29 mouse cellular contexts compared by ENCODE assay signal in genomic region chr2:167642164-167642563, GRCm38 (mm10). TPM values are rescaled to one million over a fixed set of nuclear protein-coding genes. Genes with fewer than 3 reads are reported as not detected.
DNase-seq lines count a peak whose midpoint lies in the region; ATAC-seq and TF ChIP-seq lines count a peak whose summit lies in the region.
"Had no signal": no experiment of that assay in that cellular context is flagged by ENCODE, and none has a peak within 500 bp of the region (broad histone marks: within the 10 kb centered on the region; RNA-seq: fewer than 3 reads in every experiment).

No protein-coding gene starts in this region.

- no peaks in the 10 kb centered on the region for H3K9me3 ChIP-seq in liver, embryonic 11.5 days (ENCODE audit: control insufficient read depth, low read length)
- H3K9me3 ChIP-seq: embryonic facial prominence, embryonic 13.5 days; embryonic facial prominence, embryonic 15.5 days; forebrain, embryonic 13.5 days; forebrain, embryonic 15.5 days; G1E had no signal

- no peak overlapping the region for H3K4me3 ChIP-seq in liver, adult 2 months (ENCODE audit: insufficient read depth, low read depth, low read length)
- H3K4me3 ChIP-seq in liver, embryonic 11.5 days (ENCODE audit: low read depth, low read length), result no peak overlapping the region
- H3K4me3 ChIP-seq: embryonic facial prominence, embryonic 13.5 days; embryonic facial prominence, embryonic 15.5 days; erythroblast, embryonic 14.5 days; forebrain, embryonic 13.5 days; forebrain, embryonic 15.5 days had no signal

- H3K4me2 ChIP-seq in liver, embryonic 11.5 days, result no peak overlapping the region
- H3K4me2 ChIP-seq: embryonic facial prominence, embryonic 13.5 days; embryonic facial prominence, embryonic 15.5 days; forebrain, embryonic 13.5 days; forebrain, embryonic 15.5 days had no signal

- peaks cover 13% of the 10 kb centered on the region; the same call in 1 of the 2 replicates for H3K4me1 ChIP-seq in liver, adult 2 months (ENCODE audit: control insufficient read depth, insufficient read depth, low read length)
- H3K4me1 ChIP-seq in liver, embryonic 11.5 days (replicated peaks; ENCODE audit: control insufficient read depth, insufficient read depth, low read length), result peaks cover 2% of the 10 kb centered on the region; the same call in 1 of the 2 replicates
- H3K4me1 ChIP-seq: embryonic facial prominence, embryonic 13.5 days; embryonic facial prominence, embryonic 15.5 days; forebrain, embryonic 13.5 days; forebrain, embryonic 15.5 days had no signal

- no peak for TF ChIP-seq POLR2A in liver, adult 2 months (IDR thresholded peaks at IDR 0.05; ENCODE audit: extremely low read depth, insufficient read depth, low read length)

- DNase-seq in gastrocnemius, postnatal 14 days, result peak; percentile 4
- no peak for DNase-seq in gastrocnemius, postnatal 4 days (ENCODE audit: low spot score in 2 of 2)
- peak; percentile 55 for DNase-seq in kidney, adult 9 months
- DNase-seq in kidney, adult 18-20 months, result no peak
- DNase-seq in liver, adult 2 months (ENCODE audit: extremely low read depth, low read depth, low spot score), result peak; percentile 86
- DNase-seq in liver, embryonic 11.5 days (ENCODE audit: low spot score), result no peak
- DNase-seq in fat pad, adult 2 months (ENCODE audit: extremely low read depth, low read depth, low spot score), result peak; percentile 89
- no peak for DNase-seq in cerebellum, postnatal 10 days
- DNase-seq: adrenal gland, adult 8-10 months; adrenal gland, postnatal 14 days; adrenal gland, postnatal 36 days; B cell, adult 2 months; cerebellum, adult 11-12 months; cerebellum, adult 2 months; cerebellum, adult 9-10 months; cerebellum, postnatal 14 days; cerebellum, postnatal 36 days; embryo, embryonic 11 days had no signal

- TF ChIP-seq CTCF in liver, adult 2 months (IDR thresholded peaks at IDR 0.05; ENCODE audit: low read depth, low read length), result no peak

- no peak overlapping the region; the same call in 1 of the 2 replicates for H3K27ac ChIP-seq in liver, adult 2 months (replicated peaks; ENCODE audit: insufficient read depth, low read depth, low read length)
- no peak overlapping the region for H3K27ac ChIP-seq in liver, embryonic 11.5 days (ENCODE audit: low read depth, low read length)
- H3K27ac ChIP-seq: embryonic facial prominence, embryonic 13.5 days; embryonic facial prominence, embryonic 15.5 days; forebrain, embryonic 13.5 days; forebrain, embryonic 15.5 days had no signal

- no peak overlapping the region for H3K9ac ChIP-seq in liver, adult 2 months (ENCODE audit: low read depth, low read length)
- no peak overlapping the region for H3K9ac ChIP-seq in liver, embryonic 11.5 days (ENCODE audit: low read depth, low read length)
- H3K9ac ChIP-seq: embryonic facial prominence, embryonic 13.5 days; embryonic facial prominence, embryonic 15.5 days; forebrain, embryonic 13.5 days; forebrain, embryonic 15.5 days had no signal

- 33% methylated on average over 6 of the region's 6 CpGs for WGBS in liver, adult 2 months
- WGBS in liver, embryonic 11.5 days, result 87% methylated on average over 6 of the region's 6 CpGs

- no peaks in the 10 kb centered on the region for H3K36me3 ChIP-seq in liver, adult 2 months (ENCODE audit: control insufficient read depth, insufficient read depth, low read length)
- H3K36me3 ChIP-seq in liver, embryonic 11.5 days (ENCODE audit: control insufficient read depth, insufficient read depth, low read length), result peaks cover 10% of the 10 kb centered on the region; the same call in 1 of the 2 replicates
- H3K36me3 ChIP-seq: forebrain, embryonic 15.5 days had no signal

- intact Hi-C loops in gastrocnemius, postnatal 14 days (cut with DNase I; ENCODE audit: low total_unique reads), result loop anchor here (5.0 kb wide), 2 partner anchors 35 to 255 kb away; no protein-coding TSS in a partner anchor

- no peaks in the 10 kb centered on the region for H3K27me3 ChIP-seq in liver, adult 2 months (ENCODE audit: control insufficient read depth, insufficient read depth, low read length)
- no peaks in the 10 kb centered on the region for H3K27me3 ChIP-seq in liver, embryonic 11.5 days (replicated peaks; ENCODE audit: control insufficient read depth, insufficient read depth, low read length)
- H3K27me3 ChIP-seq: CH12.LX; embryonic facial prominence, embryonic 13.5 days; embryonic facial prominence, embryonic 15.5 days; forebrain, embryonic 13.5 days; forebrain, embryonic 15.5 days; Patski had no signal

- no peaks in the 10 kb centered on the region for H3K79me2 ChIP-seq in liver, adult 2 months (ENCODE audit: control insufficient read depth, insufficient read depth, low read length)

- no peak for ATAC-seq in liver, embryonic 11.5 days (replicated peaks; ENCODE audit: low FRiP score)
- ATAC-seq: forebrain, embryonic 13.5 days; forebrain, embryonic 15.5 days; Patski had no signal

RNA-seq across cellular contexts. Expression of gene Ube2v1, which starts 10.3 kb away (rescaled TPM):
- 100 to 1,000 TPM; 158 to 180 TPM for total RNA-seq in gastrocnemius, postnatal 14 days (2021)
- total RNA-seq in gastrocnemius, postnatal 4 days (2021), result 100 to 1,000 TPM; 183 to 193 TPM
- total RNA-seq in liver, adult 2 months (2014; rRNA removed), result 26.2 and 34.5 TPM in 2 replicates
- polyA plus RNA-seq in liver, adult 2 months (2012; rRNA removed), result 69.9 and 75.2 TPM in 2 replicates
- polyA plus RNA-seq in liver, embryonic 11.5 days (2014; fragmentation: Nextera tagmentation; extraction: Ambion mirVana), result 304 and 308 TPM in 2 replicates

RNA-seq across cellular contexts. Expression of gene Gm20431, which starts 19.1 kb away (rescaled TPM):
- total RNA-seq in gastrocnemius, postnatal 14 days (2021), result 10 to 100 TPM; 10.3 to 12.3 TPM
- 10 to 100 TPM; 20.3 to 22.9 TPM for total RNA-seq in gastrocnemius, postnatal 4 days (2021)
- total RNA-seq in liver, adult 2 months (2014; rRNA removed), result not detected in 2 replicates
- 10.6 and 10.8 TPM in 2 replicates for polyA plus RNA-seq in liver, adult 2 months (2012; rRNA removed)
- 3.8 and 4.9 TPM in 2 replicates for polyA plus RNA-seq in liver, embryonic 11.5 days (2014; fragmentation: Nextera tagmentation; extraction: Ambion mirVana)
- total RNA-seq: common myeloid progenitor, adult 5-6 weeks had no signal
- polyA plus RNA-seq: activated CD4-positive, CD25-positive, alpha-beta regulatory T cell, adult 4 months; CD4-positive, CD25-positive, alpha-beta regulatory T cell, adult 4 months; erythroblast, embryonic 14.5 days; G1E had no signal

RNA-seq across cellular contexts. Expression of gene Cebpb, which starts 46.6 kb away (rescaled TPM):
- total RNA-seq in gastrocnemius, postnatal 14 days (2021), result 100 to 1,000 TPM in 1 of 2 experiments, 10 to 100 TPM in 1; 66.9 to 120 TPM
- total RNA-seq in gastrocnemius, postnatal 4 days (2021), result 10 to 100 TPM; 25.7 to 35.7 TPM
- total RNA-seq in liver, adult 2 months (2014; rRNA removed), result 125 and 147 TPM in 2 replicates
- polyA plus RNA-seq in liver, adult 2 months (2012; rRNA removed), result 200 and 210 TPM in 2 replicates
- polyA plus RNA-seq in liver, embryonic 11.5 days (2014; fragmentation: Nextera tagmentation; extraction: Ambion mirVana), result 13.9 and 14.4 TPM in 2 replicates

RNA-seq across cellular contexts. Expression of gene Tmem189, which starts 47.5 kb away (rescaled TPM):
- total RNA-seq in gastrocnemius, postnatal 14 days (2021), result 10 to 100 TPM; 18.1 to 22.8 TPM
- 10 to 100 TPM; 27.4 to 28.0 TPM for total RNA-seq in gastrocnemius, postnatal 4 days (2021)
- total RNA-seq in liver, adult 2 months (2014; rRNA removed), result 4.8 and 5.8 TPM in 2 replicates
- polyA plus RNA-seq in liver, adult 2 months (2012; rRNA removed), result 19.6 and 24.8 TPM in 2 replicates
- polyA plus RNA-seq in liver, embryonic 11.5 days (2014; fragmentation: Nextera tagmentation; extraction: Ambion mirVana), result 30.5 and 32.6 TPM in 2 replicates

Comparison
In these comparisons a context has a peak if more than half of its experiments do, and no peak if none do; other contexts are left out.
1. DNase-seq: peak in gastrocnemius, postnatal 14 days (single experiment), kidney, adult 9 months (single experiment), liver, adult 2 months (single experiment) and fat pad, adult 2 months (single experiment); none in gastrocnemius, postnatal 4 days (0 of 2), kidney, adult 18-20 months (single experiment), liver, embryonic 11.5 days (single experiment) and cerebellum, postnatal 10 days (0 of 2).
2. RNA of gene Gm20431, which starts 19.1 kb away (total RNA-seq): 20.3 to 22.9 TPM in gastrocnemius, postnatal 4 days and 10.3 to 12.3 TPM in gastrocnemius, postnatal 14 days; not detected in liver, adult 2 months; every median in the first group is over 10 times any median in the second.